Mouse (Mus musculus): Measurements from ENCODE around the gene Eif3j1. TPM values are rescaled to one million over a fixed set of nuclear protein-coding genes. Genes with fewer than 3 reads are reported as not detected.
"Not testable (repeated sequence)": the region's sequence is repeated elsewhere in the genome, so short reads cannot be mapped to it uniquely, and the experiment has no call there.

Gene Eif3j1
- 14.5 and 15.3 TPM in 2 replicates for total RNA-seq (2015)
- total RNA-seq (2017): 16.4 and 17.2 TPM in 2 replicates

DNA sequence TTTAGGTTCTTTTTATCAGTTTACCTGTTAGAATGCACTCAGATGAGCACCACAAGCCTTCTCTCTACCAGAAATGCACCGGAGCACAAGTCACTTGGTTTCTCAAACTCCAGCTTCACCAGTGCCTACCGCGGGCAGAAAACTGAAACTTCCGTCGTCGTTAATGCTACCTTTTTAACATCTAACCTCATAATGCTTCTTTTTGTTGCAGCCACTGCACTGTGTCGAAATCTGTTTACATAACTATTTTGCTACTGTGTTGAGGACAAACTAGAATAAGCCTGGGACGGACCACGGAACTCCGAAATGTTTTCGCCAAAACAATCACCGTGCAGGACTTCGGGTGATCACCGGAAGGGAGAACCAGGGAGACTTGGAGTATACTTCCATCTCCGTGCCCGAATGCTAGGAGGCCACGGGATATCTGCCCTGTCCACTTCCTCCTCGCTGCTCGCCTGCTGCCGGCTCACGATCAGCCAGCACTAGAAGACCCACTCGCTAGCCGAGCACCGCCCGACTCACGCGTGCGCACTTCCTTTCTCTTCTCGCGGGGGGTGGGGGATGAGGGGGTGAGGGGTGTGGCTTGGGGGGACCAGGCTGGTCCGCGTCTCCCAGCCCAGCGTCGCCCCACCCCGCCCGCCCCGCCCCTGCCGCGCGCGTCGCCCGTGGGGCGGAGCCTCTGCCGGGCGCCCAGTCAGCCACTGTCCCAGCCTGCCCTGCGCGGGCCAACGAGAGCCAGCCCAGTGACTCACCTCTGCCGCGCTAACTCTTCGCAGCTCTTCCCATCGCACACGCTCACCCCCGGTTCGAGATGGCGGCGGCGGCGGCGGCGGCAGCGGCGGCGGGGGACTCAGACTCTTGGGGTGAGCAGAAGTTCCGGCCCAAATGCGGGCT is at the start of gene Eif3j1:
Gene Eif3j1, plus strand, starts transcription at position 685 of the 894 bp plus-strand sequence.
- peak; percentile 87 for ATAC-seq (ENCODE audit: poor library complexity, severe bottlenecking)

GRCm38 (mm10) chr2:121995738-121996137 is 32.6 kb upstream of the Eif3j1 start:
- ATAC-seq (ENCODE audit: poor library complexity, severe bottlenecking): peak; percentile 40; the same call in 1 of the 2 replicates

DNA sequence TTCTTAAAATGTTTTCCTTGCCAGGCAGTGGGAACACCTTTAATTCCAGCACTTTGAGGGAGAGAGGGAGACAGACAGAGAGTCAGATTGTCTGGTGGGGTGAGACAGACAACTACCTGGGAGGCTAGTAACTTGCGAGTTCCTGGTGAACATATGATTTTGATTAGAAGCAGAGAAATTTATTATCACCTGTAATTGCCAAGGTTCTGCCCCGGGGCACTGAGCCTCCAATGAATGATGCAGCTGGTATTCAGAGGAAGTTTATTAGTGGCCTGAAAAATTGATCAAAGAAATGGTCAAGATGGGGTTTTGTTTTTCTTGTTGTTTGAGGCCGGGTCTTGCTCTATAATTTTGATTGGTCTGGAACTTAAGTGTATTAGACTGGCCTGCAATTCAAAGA is 19.5 kb upstream of the Eif3j1 start:
- no peak for ATAC-seq (ENCODE audit: poor library complexity, severe bottlenecking)

GRCm38 (mm10) chr2:122011441-122011840 is 16.9 kb upstream of the Eif3j1 start:
- ATAC-seq (ENCODE audit: poor library complexity, severe bottlenecking): no peak

- no peak for ATAC-seq (ENCODE audit: poor library complexity, severe bottlenecking)
Measured at GRCm38 (mm10) chr2:122018705-122019104, 9.6 kb upstream of the Eif3j1 start.

- ATAC-seq (ENCODE audit: poor library complexity, severe bottlenecking): peak; percentile 66
Measured at GRCm38 (mm10) chr2:122022284-122022683, 6.1 kb upstream of the Eif3j1 start.

DNA sequence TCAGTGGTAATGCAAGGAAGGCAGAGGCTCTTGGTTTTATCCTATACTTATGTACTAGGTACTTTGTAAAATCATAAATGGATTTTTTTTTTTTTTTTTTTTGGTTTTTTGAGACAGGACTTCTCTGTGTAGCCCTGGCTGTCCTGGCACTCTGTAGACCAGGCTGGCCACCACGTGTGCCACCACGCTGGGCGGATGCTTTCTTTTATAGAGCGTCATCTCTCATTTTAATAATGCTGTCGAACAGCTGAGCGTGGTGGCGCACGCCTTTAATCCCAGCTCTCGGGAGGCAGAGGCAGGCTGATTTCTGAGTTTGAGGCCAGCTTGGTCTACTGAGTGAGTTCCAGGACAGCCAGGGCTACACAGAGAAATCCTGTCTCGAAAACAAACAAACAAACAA is 1.3 kb upstream of the Eif3j1 start:
- not testable (repeated sequence) for ATAC-seq (ENCODE audit: poor library complexity, severe bottlenecking)

GRCm38 (mm10) chr2:122028756-122029700 is 682 bp downstream of the Eif3j1 start:
- peak; percentile 24 for ATAC-seq (ENCODE audit: poor library complexity, severe bottlenecking)

GRCm38 (mm10) chr2:122031970-122032369 is 3.6 kb downstream of the Eif3j1 start:
- ATAC-seq (ENCODE audit: poor library complexity, severe bottlenecking): no peak

GRCm38 (mm10) chr2:122036064-122036463 is 7.7 kb downstream of the Eif3j1 start:
- no peak for ATAC-seq (ENCODE audit: poor library complexity, severe bottlenecking)

DNA sequence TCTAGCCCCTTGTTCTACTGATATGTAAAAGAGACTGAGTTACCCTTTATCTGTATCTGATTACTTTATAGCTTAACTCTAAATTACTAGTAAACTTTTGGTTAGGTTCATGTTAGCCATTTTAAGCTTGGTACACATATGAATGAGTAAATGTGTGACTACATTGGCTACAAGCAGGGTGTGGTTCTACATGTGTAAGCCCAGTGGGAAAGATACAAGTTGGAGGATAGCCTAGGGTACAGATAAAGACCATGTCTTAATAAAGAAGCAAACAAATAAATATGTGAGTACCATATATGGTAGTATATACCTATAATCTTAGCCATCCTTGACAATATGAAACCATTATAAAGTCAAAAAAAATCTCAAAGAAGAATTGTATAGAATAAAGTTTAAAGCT is 15.6 kb downstream of the Eif3j1 start:
- no peak for ATAC-seq (ENCODE audit: poor library complexity, severe bottlenecking)

DNA sequence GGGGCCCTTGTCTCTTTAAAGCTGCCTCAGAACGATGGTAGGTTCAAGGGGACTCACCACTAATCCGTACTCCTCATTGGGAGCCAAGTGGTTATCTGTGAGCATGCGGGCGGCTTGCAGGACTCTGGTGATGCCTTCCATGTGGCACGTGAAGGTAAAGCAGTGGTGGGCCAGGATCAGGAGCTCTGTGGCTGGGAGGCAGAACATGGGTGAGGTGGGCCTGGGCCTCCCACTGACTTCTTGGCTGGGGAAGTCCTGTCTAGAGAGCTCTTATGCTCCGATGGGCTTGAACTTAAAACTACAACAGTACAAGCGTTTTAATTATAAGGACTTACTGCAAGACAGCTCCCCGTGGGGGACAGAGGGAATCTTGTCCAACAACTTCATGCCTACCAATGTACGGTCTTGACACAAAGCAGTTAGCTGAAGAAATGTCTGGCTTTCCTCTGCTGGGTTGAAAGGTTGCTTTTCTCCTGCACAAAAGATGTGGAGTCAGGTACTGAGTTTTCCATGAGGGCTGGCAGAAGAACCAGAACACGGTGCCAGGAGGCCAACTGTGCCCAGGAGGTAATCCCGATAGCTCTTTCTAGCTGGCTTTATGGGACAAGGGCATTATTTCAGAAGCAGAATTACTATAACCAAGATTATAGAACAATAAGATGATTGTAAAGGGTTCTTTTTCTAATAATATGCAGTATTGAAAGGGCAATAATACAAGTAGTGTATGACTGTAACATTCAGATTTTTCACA is 31.2 kb downstream of the Eif3j1 start:
- no peak for ATAC-seq (ENCODE audit: poor library complexity, severe bottlenecking)

- ATAC-seq (ENCODE audit: poor library complexity, severe bottlenecking): 0 out of 2 replicates have a peak, but pooled peaks have one; percentile 37
Measured at GRCm38 (mm10) chr2:122065200-122065969, 37.0 kb downstream of the Eif3j1 start.

- no peak for ATAC-seq (ENCODE audit: poor library complexity, severe bottlenecking)
Measured at GRCm38 (mm10) chr2:122066241-122066640, 37.9 kb downstream of the Eif3j1 start.

DNA sequence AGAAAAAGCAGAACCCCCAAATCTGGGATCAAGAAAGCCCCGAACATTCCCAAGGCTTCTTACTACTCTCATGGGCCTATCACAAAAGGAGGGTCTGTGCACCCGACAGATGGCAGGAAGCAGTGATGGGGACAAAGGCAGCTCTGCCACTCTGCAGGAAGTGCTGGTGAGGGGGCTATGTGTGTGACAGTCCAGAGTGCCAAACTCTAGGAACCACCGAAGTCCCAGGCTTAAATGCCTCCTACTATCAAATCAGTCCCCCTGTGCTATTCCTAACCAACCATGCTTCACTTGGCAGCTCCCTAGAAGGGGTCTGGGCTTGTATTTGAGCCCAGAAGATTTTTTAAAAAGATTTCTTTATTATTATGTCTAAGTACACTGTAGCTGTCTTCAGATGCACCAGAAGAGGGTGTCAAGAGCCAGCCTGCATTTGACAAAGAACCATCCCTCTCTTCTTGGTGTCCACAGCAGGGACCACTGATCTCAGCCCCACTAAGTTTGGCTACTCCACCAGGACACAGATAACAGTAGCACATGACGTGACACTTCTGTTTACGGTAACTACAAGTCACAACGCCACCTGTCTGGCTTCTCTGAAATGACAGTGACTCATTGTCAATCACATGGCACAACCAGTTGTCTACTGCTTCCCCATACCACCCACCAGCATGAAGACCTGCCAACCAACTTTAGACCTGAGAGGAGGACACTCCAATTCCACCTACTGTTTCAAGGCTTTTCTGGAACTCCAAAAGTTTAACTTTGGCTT is 41.0 kb downstream of the Eif3j1 start:
- peak; percentile 33; the same call in 1 of the 2 replicates for ATAC-seq (ENCODE audit: poor library complexity, severe bottlenecking)

GRCm38 (mm10) chr2:122069922-122070321 is 41.6 kb downstream of the Eif3j1 start:
- ATAC-seq (ENCODE audit: poor library complexity, severe bottlenecking): peak; percentile 83

GRCm38 (mm10) chr2:122081728-122082456 is 53.5 kb downstream of the Eif3j1 start:
- ATAC-seq (ENCODE audit: poor library complexity, severe bottlenecking): no peak

DNA sequence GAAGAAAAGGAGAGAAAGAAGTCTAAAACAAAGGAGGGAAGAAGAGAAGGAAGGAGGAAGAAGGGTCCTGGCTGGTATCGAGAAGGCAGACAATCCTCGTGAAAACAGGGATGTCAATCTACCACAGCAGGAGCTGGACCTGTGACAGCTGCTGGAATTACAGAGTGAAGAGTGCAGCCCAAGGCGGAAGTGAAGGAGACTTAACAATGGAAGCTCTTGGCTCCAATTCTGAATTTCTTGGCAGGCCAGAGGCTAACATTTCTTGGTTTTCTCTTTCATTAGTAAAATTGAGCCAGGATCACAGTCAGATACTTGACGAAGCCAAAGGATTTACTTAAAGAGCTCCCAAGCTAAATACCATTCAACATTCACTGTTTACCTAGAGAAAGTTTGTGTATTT is 58.1 kb downstream of the Eif3j1 start:
- no peak for ATAC-seq (ENCODE audit: poor library complexity, severe bottlenecking)

Data from megakaryocyte, adult 5-6 weeks (primary cell).